10 mouse cellular contexts compared by ENCODE assay signal in genomic region chr1:168393456-168393855, GRCm38 (mm10). TPM values are rescaled to one million over a fixed set of nuclear protein-coding genes. Genes with fewer than 3 reads are reported as not detected.
DNase-seq lines count a peak whose midpoint lies in the region; ATAC-seq and TF ChIP-seq lines count a peak whose summit lies in the region.
"Had no signal": no experiment of that assay in that cellular context is flagged by ENCODE, and none has a peak within 500 bp of the region (broad histone marks: within the 10 kb centered on the region; RNA-seq: fewer than 3 reads in every experiment).

No protein-coding gene starts in this region.

- H3K4me2 ChIP-seq in heart, embryonic 11.5 days = no peak overlapping the region
- no peak overlapping the region for H3K4me2 ChIP-seq in forebrain, embryonic 12.5 days

- peaks cover 34% of the 10 kb centered on the region for H3K4me1 ChIP-seq in heart, embryonic 11.5 days (ENCODE audit: control insufficient read depth, insufficient read depth, low read length)
- peaks cover 61% of the 10 kb centered on the region for H3K4me1 ChIP-seq in forebrain, embryonic 12.5 days

- no peak for ATAC-seq in heart, embryonic 11.5 days (replicated peaks; ENCODE audit: insufficient number of reproducible peaks, low FRiP score, low TSS enrichment)
- no peak for ATAC-seq in forebrain, embryonic 12.5 days (ENCODE audit: low FRiP score)
- ATAC-seq in megakaryocyte progenitor cell, adult 5-6 weeks (replicated peaks; ENCODE audit: poor library complexity) = 0 out of 2 replicates have a peak, but pooled peaks have one; percentile 19

- no peaks in the 10 kb centered on the region for H3K27me3 ChIP-seq in heart, embryonic 11.5 days (ENCODE audit: control insufficient read depth, insufficient read depth, low read length)
- no peaks in the 10 kb centered on the region for H3K27me3 ChIP-seq in forebrain, embryonic 12.5 days

- DNase-seq in heart, adult 11 months = peak; percentile 97
- no peak for DNase-seq in left cerebral cortex, adult 2 months (ENCODE audit: extremely low spot score in 1 of 2, low spot score in 2 of 2)
- DNase-seq in left cerebral cortex, postnatal 4 days = no peak
- no peak for DNase-seq in spleen, postnatal 36 days (ENCODE audit: low spot score in 2 of 2)
- DNase-seq in thymus, adult 18-20 months = no peak
- DNase-seq: cerebellum, postnatal 10 days; lung, postnatal 4 days had no signal

- H3K9me3 ChIP-seq in heart, embryonic 11.5 days (replicated peaks; ENCODE audit: control insufficient read depth, low read length) = no peaks in the 10 kb centered on the region
- no peaks in the 10 kb centered on the region for H3K9me3 ChIP-seq in forebrain, embryonic 12.5 days

- intact Hi-C loops in left cerebral cortex, adult 2 months (cut with DNase I) = no loop called here
- intact Hi-C loops in left cerebral cortex, postnatal 4 days (cut with DNase I) = no loop called here

- H3K4me3 ChIP-seq in heart, embryonic 11.5 days (ENCODE audit: low read depth, low read length) = no peak overlapping the region
- H3K4me3 ChIP-seq in left cerebral cortex, adult 2 months = no peak overlapping the region
- no peak overlapping the region for H3K4me3 ChIP-seq in forebrain, embryonic 12.5 days (replicated peaks)

- peaks cover 8% of the 10 kb centered on the region; the same call in 1 of the 2 replicates for H3K36me3 ChIP-seq in heart, embryonic 11.5 days (ENCODE audit: control insufficient read depth, insufficient read depth, low read length)
- peaks cover 17% of the 10 kb centered on the region; the same call in 1 of the 2 replicates for H3K36me3 ChIP-seq in forebrain, embryonic 12.5 days (replicated peaks)

- H3K27ac ChIP-seq in heart, embryonic 11.5 days (ENCODE audit: low read depth, low read length) = no peak overlapping the region
- peak overlapping the region; percentile 44; the same call in 1 of the 2 replicates for H3K27ac ChIP-seq in left cerebral cortex, adult 2 months
- H3K27ac ChIP-seq in forebrain, embryonic 12.5 days = peak overlapping the region; percentile 87

- no peak for TF ChIP-seq CTCF in left cerebral cortex, adult 2 months (IDR thresholded peaks at IDR 0.05)

- 36% methylated on average over 4 of the region's 4 CpGs for WGBS in heart, embryonic 11.5 days (ENCODE audit: insufficient replicate concordance)
- 47% methylated on average over 4 of the region's 4 CpGs for WGBS in forebrain, embryonic 12.5 days

- H3K9ac ChIP-seq in heart, embryonic 11.5 days (ENCODE audit: low read depth, low read length) = no peak overlapping the region
- H3K9ac ChIP-seq in forebrain, embryonic 12.5 days = 0 out of 2 replicates have a peak overlapping the region, but pooled peaks have one; percentile 29

RNA-seq across cellular contexts. Expression of gene Pbx1, which starts 38.6 kb away (rescaled TPM):
- polyA plus RNA-seq in heart, embryonic 11.5 days (2014; fragmentation: Nextera tagmentation; extraction: Ambion mirVana) = 25.0 and 33.5 TPM in 2 replicates
- 100 to 1,000 TPM; 140 to 143 TPM for total RNA-seq in left cerebral cortex, adult 2 months (2021)
- total RNA-seq in left cerebral cortex, postnatal 4 days (2021) = 100 to 1,000 TPM; 284 to 303 TPM
- 69.4 and 72.2 TPM in 2 replicates for polyA plus RNA-seq in forebrain, embryonic 12.5 days (2016; fragmentation: Nextera tagmentation; extraction: Ambion mirVana)
- total RNA-seq in megakaryocyte progenitor cell, adult 5-6 weeks (2015) = 7.7 and 10.7 TPM in 2 replicates
- 2.5 and 5.1 TPM in 2 replicates for total RNA-seq in megakaryocyte progenitor cell, adult 5-6 weeks (2017)

Comparison
In these comparisons a context has a peak if more than half of its experiments do, and no peak if none do; other contexts are left out.
1. RNA of gene Pbx1, which starts 38.6 kb away (total RNA-seq): 284 to 303 TPM in left cerebral cortex, postnatal 4 days and 140 to 143 TPM in left cerebral cortex, adult 2 months; 2.5 to 10.7 TPM in megakaryocyte progenitor cell, adult 5-6 weeks; every median in the first group is over 10 times any median in the second.